Mouse (Mus musculus) kidney, adult 2 months (tissue): Measurements from ENCODE around the gene Tmem50b.

Experiments used
- CTCF ChIP-seq: fragments of 200-500 bp; conservative IDR thresholded peaks from 2 replicates; pipeline ENCODE4 v1.5.1; 2011; ENCODE audit warnings: low read depth, mild to moderate bottlenecking, control low read depth, low read length, moderate library complexity, mixed read lengths; ENCODE audit not compliant: insufficient read depth, insufficient read length
- POLR2A ChIP-seq: fragments of 200-500 bp; IDR thresholded peaks from one replicate; pipeline ENCODE4 v1.6.1; 2011; ENCODE audit warnings: low read depth, low read length, control low read depth

DNA sequence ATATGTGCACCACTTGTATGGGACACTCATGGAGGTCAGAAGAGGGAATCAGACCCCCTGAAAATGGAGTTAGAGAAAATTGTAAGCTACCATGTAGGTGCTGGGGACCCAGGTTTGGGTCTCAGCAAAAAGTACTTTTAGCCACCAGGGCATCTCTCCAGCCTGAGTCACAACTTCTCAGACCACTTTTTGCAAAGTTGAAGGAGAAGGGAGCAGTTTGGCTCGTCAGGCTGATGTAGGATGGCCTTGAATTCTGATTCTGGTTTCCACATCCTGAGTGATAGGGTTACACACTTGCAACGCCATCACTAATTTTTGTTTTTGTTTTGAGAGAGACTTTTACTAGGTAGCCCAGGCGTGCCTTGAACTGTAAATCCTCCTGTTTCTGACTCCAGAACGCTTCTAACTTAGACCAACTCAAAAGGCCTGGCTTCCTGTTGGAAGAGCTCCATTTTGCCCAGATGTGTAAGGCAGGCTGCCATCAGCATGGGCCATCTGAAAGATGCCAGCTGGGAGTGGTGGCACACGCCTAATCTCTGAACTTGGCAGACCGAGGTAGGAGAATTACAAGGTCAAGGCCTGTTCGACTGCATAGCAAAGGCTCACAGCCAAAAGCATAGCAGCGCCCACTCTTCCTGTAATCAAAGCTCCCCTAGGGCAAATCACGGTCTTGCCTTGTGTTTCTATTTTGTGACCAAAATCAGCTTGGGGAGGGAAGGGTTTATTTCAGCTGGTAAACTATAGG is 12.1 kb upstream of the Tmem50b start:
- TF ChIP-seq CTCF (no peak), POLR2A (no peak)
